Mouse (Mus musculus) lung, adult 2 months (tissue): ENCODE data around the gene Polr2a. TPM values are rescaled to one million over a fixed set of nuclear protein-coding genes. Genes with fewer than 3 reads are reported as not detected.
"Not testable (repeated sequence)": the region's sequence is repeated elsewhere in the genome, so short reads cannot be mapped to it uniquely, and the experiment has no call there.

Experiments
- DNase-seq: peaks from one replicate; pipeline ENCODE4 v3.0.0; 2022
- H3K4me1 ChIP-seq: fragments of 200-500 bp; 2 replicates; pipeline ENCODE4 v1.6.1; 2011; ENCODE audit warnings: low read length; ENCODE audit not compliant: control insufficient read depth, insufficient read depth
- H3K4me3 ChIP-seq: fragments of 200-500 bp; replicated peaks from 2 replicates; pipeline ENCODE3; 2011; ENCODE audit warnings: low read depth, mild to moderate bottlenecking, control low read depth, low read length; ENCODE audit errors: extremely low read depth
- CTCF ChIP-seq: fragments of 200-500 bp; IDR thresholded peaks from 2 replicates; pipeline ENCODE4 v1.5.1; 2011; ENCODE audit warnings: mild to moderate bottlenecking, low read length, control low read depth; ENCODE audit not compliant: insufficient read depth
- POLR2A ChIP-seq: fragments of 200-500 bp; IDR thresholded peaks from 2 replicates; pipeline ENCODE4 v1.6.1; 2011; ENCODE audit warnings: low read depth, mild to moderate bottlenecking, control low read depth, low read length, borderline replicate concordance; ENCODE audit errors: extremely low read depth
- whole genome bisulfite sequencing: fragments of 180-500 bp; shearing (Covaris S2); methylation state at CpG from one replicate; pipeline ENCODE4 v1.1.7; 2018; 5-methylcytosine and 5-hydroxymethylcytosine counted together
- polyA plus RNA-seq: library from polyadenylated mRNA; depleted of rRNA; stranded (reverse); fragments of >200 nt; gene quantifications from 2 replicates; pipeline ENCODE4 v1.2.3, GENCODE M21; 2012

Polr2a gene
- polyA plus RNA-seq, 1 experiment: 51.1 TPM

GRCm38 (mm10) chr11:69758090-69758456 lies 364 bp downstream of the Polr2a start:
- DNase-seq: peak; percentile 97
- Histone ChIP-seq H3K4me1 (peaks cover 9% of the 10 kb centered on the region), H3K4me3 (peak overlapping the region; percentile 74)
- TF ChIP-seq CTCF: no peak
- no peak for TF ChIP-seq POLR2A
- 0% methylated on average over 26 of the region's 26 CpGs for whole genome bisulfite sequencing

- Histone ChIP-seq H3K4me1 (peaks cover 9% of the 10 kb centered on the region), H3K4me3 (peak overlapping the region; percentile 74)
- DNase-seq: no peak
- TF ChIP-seq POLR2A: no peak
- TF ChIP-seq CTCF: no peak
- 29% methylated on average over 9 of the region's 9 CpGs for WGBS
These were observed 941 bp downstream of the Polr2a start for GRCm38 (mm10) chr11:69757303-69758089.

GRCm38 (mm10) chr11:69754701-69755100 lies 3.7 kb downstream of the Polr2a start:
- Histone ChIP-seq H3K4me1 (peaks cover 6% of the 10 kb centered on the region), H3K4me3 (no peak overlapping the region)
- DNase-seq: no peak
- TF ChIP-seq CTCF: no peak
- no peak for TF ChIP-seq POLR2A
- 24% methylated on average over 3 of the region's 3 CpGs for WGBS

- Histone ChIP-seq H3K4me1 (peaks cover 6% of the 10 kb centered on the region), H3K4me3 (no peak overlapping the region)
- TF ChIP-seq POLR2A: no peak
- TF ChIP-seq CTCF: no peak
- 79% methylated on average over 5 of the region's 5 CpGs for WGBS
- no peak for DNase-seq
These were observed 4.2 kb downstream of the Polr2a start for GRCm38 (mm10) chr11:69754233-69754632.

- H3K4me3 ChIP-seq: no peak overlapping the region
- DNase-seq: no peak
- TF ChIP-seq POLR2A (no peak), CTCF (no peak)
- H3K4me1 ChIP-seq: peaks cover 6% of the 10 kb centered on the region
These were observed 5.8 kb downstream of the Polr2a start for GRCm38 (mm10) chr11:69752686-69753085.

- Histone ChIP-seq H3K4me1 (peaks cover 6% of the 10 kb centered on the region), H3K4me3 (no peak overlapping the region)
- no peak for TF ChIP-seq CTCF
- TF ChIP-seq POLR2A: no peak
- 52% methylated on average over 3 of the region's 3 CpGs for WGBS
- DNase-seq: no peak
These were observed 6.8 kb downstream of the Polr2a start for GRCm38 (mm10) chr11:69751635-69752034.

- 53% methylated on average over 3 of the region's 3 CpGs for WGBS
These were observed 27.0 kb downstream of the Polr2a start for GRCm38 (mm10) chr11:69731408-69731807.

GRCm38 (mm10) chr11:69729063-69729462 lies 29.4 kb downstream of the Polr2a start:
- whole genome bisulfite sequencing: 26% methylated on average over 3 of the region's 3 CpGs
- peak; percentile 59 for DNase-seq
- Histone ChIP-seq H3K4me3 (no peak overlapping the region), H3K4me1 (no peaks in the 10 kb centered on the region)
- TF ChIP-seq CTCF (peak; percentile 52), POLR2A (no peak)

More at GRCm38 (mm10) chr11:69731408-69731807, 27.0 kb downstream of the Polr2a start:
- H3K4me1 ChIP-seq, DNase-seq, H3K4me3 ChIP-seq: not testable (repeated sequence)

GRCm38 (mm10) chr11:69725951-69726350 lies 32.5 kb downstream of the Polr2a start:
- no peak for TF ChIP-seq POLR2A
- TF ChIP-seq CTCF: no peak
- DNase-seq: no peak
- 31% methylated on average over 5 of the region's 5 CpGs for WGBS
- Histone ChIP-seq H3K4me3 (no peak overlapping the region), H3K4me1 (no peaks in the 10 kb centered on the region; the same call in 1 of the 2 replicates)

- Histone ChIP-seq H3K4me1 (no peaks in the 10 kb centered on the region; the same call in 1 of the 2 replicates), H3K4me3 (no peak overlapping the region)
- no peak for DNase-seq
- 38% methylated on average over 2 of the region's 2 CpGs for WGBS
- TF ChIP-seq CTCF (no peak), POLR2A (no peak)
These were observed 35.4 kb downstream of the Polr2a start for GRCm38 (mm10) chr11:69723074-69723473.

GRCm38 (mm10) chr11:69720852-69721251 lies 37.6 kb downstream of the Polr2a start:
- no peak overlapping the region for H3K4me3 ChIP-seq
- DNase-seq: no peak
- 56% methylated on average over 6 of the region's 6 CpGs for WGBS
- TF ChIP-seq CTCF (no peak), POLR2A (no peak)
- H3K4me1 ChIP-seq: peaks cover 2% of the 10 kb centered on the region; the same call in 1 of the 2 replicates
